Mouse (Mus musculus) embryonic fibroblast, embryonic 13.5 days (primary cell): ENCODE data around the gene Lamb3.

Experiments used
- CTCF ChIP-seq: IDR thresholded peaks from 2 replicates; pipeline ENCODE4 v1.5.1; 2011; ENCODE audit warnings: mild to moderate bottlenecking, control low read depth, low read length, moderate library complexity, borderline replicate concordance; ENCODE audit not compliant: insufficient read depth
- POLR2A ChIP-seq: IDR thresholded peaks from 2 replicates; pipeline ENCODE4 v1.6.1; 2011; ENCODE audit warnings: low read depth, mild to moderate bottlenecking, control low read depth, low read length, moderate library complexity

DNA sequence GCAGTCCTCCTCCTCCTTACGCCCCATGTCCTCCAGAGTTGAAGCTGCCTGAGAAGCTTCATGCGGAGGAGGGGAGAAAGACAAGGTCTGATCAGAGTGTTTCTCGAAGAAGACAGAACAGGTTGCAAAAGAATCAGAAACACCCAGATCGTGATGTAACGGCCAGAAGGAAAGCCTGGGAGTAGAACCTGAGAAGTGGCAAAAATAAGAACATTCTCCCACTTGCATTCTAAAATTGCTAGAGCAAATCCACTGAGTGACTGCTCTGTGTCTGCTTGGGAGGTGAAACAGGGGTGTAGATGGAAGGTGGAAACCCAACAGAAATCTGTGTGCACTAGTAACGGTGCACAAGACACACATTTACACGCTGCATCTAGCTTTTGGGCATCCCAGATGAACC is 154.6 kb downstream of the Lamb3 start:
- no peak for TF ChIP-seq POLR2A
- no peak for TF ChIP-seq CTCF
